Mouse (Mus musculus) midbrain, embryonic 15.5 days (tissue): ENCODE measurements at regions not wholly inside any gene's neighbourhood (a gene's known extent, or its start where the extent isn't known, plus 50 kb on each side); places are given as distances from the start of the nearest gene placed in this dataset.
"Not testable (repeated sequence)": the region's sequence is repeated elsewhere in the genome, so short reads cannot be mapped to it uniquely, and the experiment has no call there.

Experiments used
- ATAC-seq: fragments of 200-750 bp; cut with Nextera tagmentation; replicated peaks from 2 replicates; pipeline ENCODE4 v1.8.0; 2017; ENCODE audit warnings: moderate TSS enrichment
- H3K27ac ChIP-seq: fragments of 300-500 bp; sonication (generic); 2 replicates; pipeline ENCODE4 v1.5.1; 2015; ENCODE audit warnings: mild to moderate bottlenecking, inconsistent platforms
- H3K27me3 ChIP-seq: fragments of 300-500 bp; sonication (generic); replicated peaks from 2 replicates; pipeline ENCODE4 v1.6.1; 2015; ENCODE audit warnings: inconsistent platforms
- H3K36me3 ChIP-seq: fragments of 300-500 bp; sonication (generic); replicated peaks from 2 replicates; pipeline ENCODE4 v1.6.1; 2015; ENCODE audit warnings: inconsistent platforms
- H3K4me1 ChIP-seq: fragments of 300-500 bp; sonication (generic); 2 replicates; pipeline ENCODE4 v1.6.1; 2015; ENCODE audit warnings: inconsistent platforms
- H3K4me2 ChIP-seq: fragments of 300-500 bp; sonication (generic); 2 replicates; pipeline ENCODE4 v1.6.1; 2015; ENCODE audit warnings: inconsistent platforms, mild to moderate bottlenecking, moderate library complexity
- H3K4me3 ChIP-seq: fragments of 300-500 bp; sonication (generic); 2 replicates; pipeline ENCODE4 v1.5.1; 2015; ENCODE audit warnings: mild to moderate bottlenecking, inconsistent platforms
- H3K9ac ChIP-seq: fragments of 300-500 bp; sonication (generic); 2 replicates; pipeline ENCODE4 v1.6.1; 2015; ENCODE audit warnings: mild to moderate bottlenecking, inconsistent platforms
- H3K9me3 ChIP-seq: fragments of 300-500 bp; sonication (generic); 2 replicates; pipeline ENCODE4 v1.6.1; 2016; ENCODE audit warnings: inconsistent platforms
- WGBS: fragments of 180-500 bp; shearing (Covaris S2); methylation state at CpG from one replicate; pipeline ENCODE4 v1.1.7; 2015; ENCODE audit warnings: mixed read lengths; 5-methylcytosine and 5-hydroxymethylcytosine counted together

DNA sequence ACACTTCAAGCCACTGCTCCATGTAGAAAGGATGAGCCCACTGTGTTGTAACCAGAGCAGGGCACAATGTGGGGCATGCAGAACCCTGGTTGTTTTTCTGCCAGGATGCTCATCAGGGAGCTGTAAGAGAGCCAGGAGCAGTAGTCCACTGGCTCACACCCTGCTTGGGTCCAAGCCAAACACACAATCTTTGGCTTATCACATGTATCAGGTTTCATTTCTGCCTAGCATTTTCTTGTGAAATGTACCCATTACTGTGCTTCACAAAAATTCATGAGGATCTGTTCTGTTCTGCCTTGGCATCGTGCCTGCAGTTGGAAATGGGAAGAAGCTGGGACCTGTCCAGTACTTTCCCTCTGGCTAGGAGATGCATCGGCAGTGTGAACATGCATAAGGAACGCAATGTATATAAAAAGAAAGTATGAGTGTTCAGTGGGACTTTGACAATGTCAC, 491.6 kb upstream of the Igfbp3 start:
- Histone ChIP-seq H3K9me3 (no peaks in the 10 kb centered on the region), H3K36me3 (no peaks in the 10 kb centered on the region), H3K9ac (no peak overlapping the region), H3K4me1 (no peaks in the 10 kb centered on the region), H3K4me3 (no peak overlapping the region), H3K27ac (no peak overlapping the region), H3K27me3 (no peaks in the 10 kb centered on the region), H3K4me2 (no peak overlapping the region)
- WGBS, result 91% methylated on average over 3 of the region's 3 CpGs
- no peak for ATAC-seq

DNA sequence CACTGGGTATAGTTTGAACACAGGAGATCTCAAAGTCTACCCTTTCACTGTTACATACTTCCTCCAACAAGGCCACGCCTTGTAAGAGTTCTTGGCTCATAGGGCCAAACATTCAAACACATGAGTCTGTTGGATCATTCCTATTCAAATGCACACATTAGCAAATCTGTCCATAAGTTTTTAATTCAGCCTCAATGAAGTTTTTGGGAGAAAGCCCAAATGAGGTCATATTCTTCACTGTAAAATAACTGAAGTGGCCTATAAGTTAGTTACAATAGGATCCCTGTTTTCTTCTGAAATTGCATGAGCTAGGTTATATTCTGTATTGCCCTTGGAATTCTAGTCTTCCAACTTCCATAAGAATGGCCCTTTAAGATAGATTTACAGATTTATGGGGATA, 483.9 kb upstream of the Igfbp3 start:
- Histone ChIP-seq H3K4me3 (no peak overlapping the region), H3K36me3 (no peaks in the 10 kb centered on the region), H3K4me1 (no peaks in the 10 kb centered on the region), H3K9ac (no peak overlapping the region), H3K9me3 (no peaks in the 10 kb centered on the region), H3K27ac (no peak overlapping the region), H3K27me3 (no peaks in the 10 kb centered on the region), H3K4me2 (no peak overlapping the region)
- ATAC-seq, result no peak
- WGBS, result 76% methylated on average over 1 of the region's 1 CpGs

DNA sequence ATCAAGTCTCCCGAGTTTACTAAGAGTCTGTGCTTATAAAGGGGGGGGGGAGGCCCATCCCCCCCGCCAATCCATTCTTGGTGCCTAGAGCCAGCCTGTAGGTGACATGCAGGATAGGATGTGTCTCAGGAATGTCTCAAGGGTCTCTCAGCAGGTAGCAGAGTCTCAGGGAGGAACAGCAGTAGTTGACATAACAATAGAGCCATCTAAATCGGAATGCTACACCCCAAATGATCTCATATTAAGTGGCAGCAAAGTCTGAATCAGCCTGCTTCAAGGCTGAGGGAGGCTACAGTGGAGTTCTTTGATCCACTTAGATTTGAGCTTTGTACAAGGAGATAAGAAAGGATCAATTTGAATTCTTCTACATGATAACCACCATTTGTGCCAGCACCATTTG, 476.0 kb upstream of the Igfbp3 start:
- H3K4me2 ChIP-seq, H3K36me3 ChIP-seq, H3K27me3 ChIP-seq, H3K9me3 ChIP-seq, H3K4me3 ChIP-seq, ATAC-seq, H3K9ac ChIP-seq, H3K4me1 ChIP-seq, H3K27ac ChIP-seq: not testable (repeated sequence)
- 68% methylated on average over 3 of the region's 3 CpGs for WGBS

DNA sequence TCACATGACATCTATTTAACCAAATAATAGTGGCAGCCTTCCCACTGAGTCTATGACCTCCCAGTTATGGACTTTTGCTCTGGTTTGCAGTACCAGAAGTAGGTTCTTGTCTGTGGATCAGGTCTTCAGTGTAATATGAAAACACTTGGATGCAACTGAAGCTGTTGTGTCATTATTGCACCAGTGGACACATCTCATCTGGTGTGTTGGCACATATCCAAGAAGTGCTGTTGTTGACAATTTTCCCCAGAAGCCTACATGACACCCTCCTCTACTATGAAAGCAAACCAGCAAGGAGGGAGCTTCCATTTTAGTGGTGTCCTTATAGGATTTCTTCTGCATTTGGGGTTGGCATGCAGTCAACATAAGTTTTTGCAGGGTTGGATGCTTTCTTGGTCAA, 459.1 kb upstream of the Igfbp3 start:
- no peak overlapping the region for H3K4me2 ChIP-seq
- no peaks in the 10 kb centered on the region for H3K36me3 ChIP-seq
- H3K9ac ChIP-seq, result no peak overlapping the region
- no peak overlapping the region for H3K4me3 ChIP-seq
- no peaks in the 10 kb centered on the region for H3K9me3 ChIP-seq
- no peaks in the 10 kb centered on the region for H3K4me1 ChIP-seq
- no peak for ATAC-seq
- H3K27me3 ChIP-seq, result no peaks in the 10 kb centered on the region
- H3K27ac ChIP-seq, result no peak overlapping the region

DNA sequence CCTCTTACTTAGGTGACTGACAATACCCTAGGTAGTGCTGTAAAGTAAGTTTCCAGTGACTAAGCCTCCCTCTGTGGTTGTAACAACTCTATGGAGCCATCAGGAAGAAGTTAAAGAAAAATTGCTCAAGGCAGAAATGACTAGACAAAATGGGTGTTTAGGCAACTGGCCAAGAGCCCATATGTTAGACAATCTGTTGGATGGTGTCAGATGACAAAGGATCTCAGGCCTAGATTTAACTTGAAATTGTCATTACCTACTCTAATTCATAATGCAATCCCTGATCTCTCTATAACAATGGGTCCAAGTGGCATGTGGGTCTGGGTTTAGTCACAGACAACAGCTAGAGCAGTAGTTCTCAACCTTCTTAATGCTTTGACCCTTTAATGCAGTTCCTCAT, 416.9 kb upstream of the Igfbp3 start:
- Histone ChIP-seq H3K4me1 (no peaks in the 10 kb centered on the region), H3K9ac (no peak overlapping the region), H3K27me3 (no peaks in the 10 kb centered on the region), H3K4me3 (no peak overlapping the region), H3K27ac (no peak overlapping the region), H3K9me3 (no peaks in the 10 kb centered on the region), H3K36me3 (no peaks in the 10 kb centered on the region), H3K4me2 (no peak overlapping the region)
- ATAC-seq, result no peak

DNA sequence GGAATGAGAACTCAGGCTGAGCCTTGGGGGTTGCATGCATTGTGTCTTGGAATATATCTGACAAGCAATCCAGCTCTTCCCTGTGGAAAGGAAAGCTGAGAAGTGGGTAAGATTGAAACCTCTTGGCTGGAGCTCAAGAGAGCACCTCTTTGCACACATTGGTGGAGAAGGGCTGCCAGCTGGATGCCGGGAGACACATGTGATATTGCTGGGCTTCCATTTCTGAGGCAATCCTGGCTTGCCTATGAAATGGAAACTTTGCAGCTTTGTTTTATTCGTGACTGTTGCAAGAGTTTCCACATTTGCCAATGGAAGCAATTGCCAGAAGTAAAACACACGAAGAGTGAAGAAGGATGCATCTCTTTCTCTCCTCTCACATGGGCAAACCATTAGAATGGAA, 411.5 kb upstream of the Igfbp3 start:
- no peaks in the 10 kb centered on the region for H3K9me3 ChIP-seq
- H3K4me3 ChIP-seq, result no peak overlapping the region
- H3K4me2 ChIP-seq, result no peak overlapping the region
- no peaks in the 10 kb centered on the region for H3K36me3 ChIP-seq
- no peaks in the 10 kb centered on the region for H3K4me1 ChIP-seq
- 77% methylated on average over 3 of the region's 3 CpGs for WGBS
- H3K27me3 ChIP-seq, result no peaks in the 10 kb centered on the region
- no peak for ATAC-seq
- H3K9ac ChIP-seq, result no peak overlapping the region
- H3K27ac ChIP-seq, result no peak overlapping the region

DNA sequence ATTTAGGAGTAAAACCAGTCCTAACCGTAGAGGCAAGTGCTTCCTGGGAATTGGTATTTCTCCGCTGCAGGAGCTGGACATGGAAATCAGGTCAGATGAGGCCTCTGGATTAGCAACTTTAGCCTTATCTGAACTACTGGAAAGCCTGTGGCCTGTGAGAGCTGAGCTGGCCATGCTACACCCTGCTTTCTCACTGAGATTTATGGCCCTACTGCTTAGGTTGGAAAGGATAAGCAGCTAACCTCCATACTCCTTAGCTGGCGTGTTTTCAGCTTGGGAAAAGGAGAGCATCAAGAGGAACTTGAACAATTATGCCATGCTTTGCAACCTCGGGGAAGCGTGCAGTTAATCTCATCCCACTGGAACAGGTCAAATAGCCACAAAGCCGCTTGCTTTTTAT, 406.6 kb upstream of the Igfbp3 start:
- Histone ChIP-seq H3K36me3 (no peaks in the 10 kb centered on the region), H3K27me3 (no peaks in the 10 kb centered on the region), H3K4me3 (no peak overlapping the region), H3K4me2 (no peak overlapping the region), H3K9ac (no peak overlapping the region), H3K27ac (no peak overlapping the region), H3K4me1 (no peaks in the 10 kb centered on the region), H3K9me3 (no peaks in the 10 kb centered on the region)
- ATAC-seq, result no peak
- 76% methylated on average over 6 of the region's 6 CpGs for WGBS

DNA sequence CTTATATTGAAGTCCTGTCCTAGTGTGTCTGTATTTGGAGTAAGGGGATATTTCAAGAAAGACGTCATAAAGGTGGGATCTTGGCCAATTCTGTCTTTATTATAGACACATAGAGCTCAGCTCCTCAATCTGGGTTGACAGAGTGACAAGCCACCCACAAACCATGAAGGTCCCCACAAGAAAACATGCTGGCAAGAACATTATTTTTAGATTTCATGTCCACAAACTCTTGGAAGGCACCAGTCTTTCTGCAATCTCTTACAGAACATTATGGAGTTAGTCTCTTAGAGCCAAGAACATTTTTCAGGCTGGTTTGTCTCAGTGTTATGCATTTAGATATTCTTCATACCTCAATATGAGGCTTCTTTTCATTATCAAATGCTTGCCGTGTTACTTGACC, 397.0 kb upstream of the Igfbp3 start:
- H3K9me3 ChIP-seq, result no peaks in the 10 kb centered on the region
- ATAC-seq, result no peak
- WGBS, result 77% methylated on average over 2 of the region's 2 CpGs
- no peaks in the 10 kb centered on the region for H3K27me3 ChIP-seq
- H3K9ac ChIP-seq, result no peak overlapping the region
- H3K4me2 ChIP-seq, result no peak overlapping the region
- no peak overlapping the region for H3K4me3 ChIP-seq
- H3K36me3 ChIP-seq, result no peaks in the 10 kb centered on the region
- H3K27ac ChIP-seq, result no peak overlapping the region
- no peaks in the 10 kb centered on the region for H3K4me1 ChIP-seq

DNA sequence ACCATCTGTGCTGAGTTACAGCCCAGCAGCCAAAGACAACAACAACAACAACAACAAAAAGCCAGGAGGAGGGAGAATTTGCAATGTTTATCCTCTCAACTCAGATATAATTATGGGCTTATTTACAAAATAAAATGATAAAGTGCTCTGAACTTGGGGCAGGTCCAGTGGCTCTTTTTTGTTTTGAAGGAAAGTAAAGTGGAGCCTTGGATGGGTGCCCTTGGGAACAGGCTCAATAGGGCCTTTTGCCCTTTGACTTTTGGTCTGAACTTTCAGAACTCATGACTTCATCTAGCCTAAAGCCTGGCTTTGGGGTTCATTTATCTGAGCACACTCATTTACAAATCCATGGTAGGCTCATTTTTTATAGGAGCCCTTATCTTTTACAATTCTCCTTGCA, 396.2 kb upstream of the Igfbp3 start:
- no peak for ATAC-seq
- Histone ChIP-seq H3K4me2 (no peak overlapping the region), H3K9me3 (no peaks in the 10 kb centered on the region)

DNA sequence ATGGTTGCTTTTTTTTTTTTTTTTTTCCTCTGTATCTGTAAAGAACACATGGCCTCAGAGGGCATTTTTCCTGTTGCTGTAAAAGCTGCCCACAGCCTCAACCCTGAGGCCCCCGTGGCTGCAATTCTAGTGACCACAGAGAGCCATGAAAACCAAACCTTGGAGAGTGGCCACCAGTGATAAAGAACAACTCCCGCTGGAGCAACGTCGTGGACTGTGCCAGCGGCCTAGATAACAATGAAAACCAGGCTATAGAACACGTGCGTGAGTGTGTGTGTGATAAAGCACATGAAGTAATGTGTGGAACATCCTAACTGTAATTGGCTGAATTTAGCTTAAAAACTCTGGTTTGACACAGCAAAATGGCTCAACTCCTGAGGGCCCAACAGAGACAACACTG, 392.9 kb upstream of the Igfbp3 start:
- no peak for ATAC-seq
- Histone ChIP-seq H3K4me2 (no peak overlapping the region), H3K27ac (no peak overlapping the region), H3K9ac (no peak overlapping the region), H3K27me3 (no peaks in the 10 kb centered on the region), H3K4me3 (no peak overlapping the region), H3K4me1 (no peaks in the 10 kb centered on the region), H3K9me3 (no peaks in the 10 kb centered on the region), H3K36me3 (no peaks in the 10 kb centered on the region)
- WGBS, result 91% methylated on average over 7 of the region's 7 CpGs

More for the DNA sequence above, 396.2 kb upstream of the Igfbp3 start:
- Histone ChIP-seq H3K27me3 (no peaks in the 10 kb centered on the region), H3K4me3 (no peak overlapping the region), H3K27ac (no peak overlapping the region), H3K36me3 (no peaks in the 10 kb centered on the region), H3K9ac (no peak overlapping the region), H3K4me1 (no peaks in the 10 kb centered on the region)

DNA sequence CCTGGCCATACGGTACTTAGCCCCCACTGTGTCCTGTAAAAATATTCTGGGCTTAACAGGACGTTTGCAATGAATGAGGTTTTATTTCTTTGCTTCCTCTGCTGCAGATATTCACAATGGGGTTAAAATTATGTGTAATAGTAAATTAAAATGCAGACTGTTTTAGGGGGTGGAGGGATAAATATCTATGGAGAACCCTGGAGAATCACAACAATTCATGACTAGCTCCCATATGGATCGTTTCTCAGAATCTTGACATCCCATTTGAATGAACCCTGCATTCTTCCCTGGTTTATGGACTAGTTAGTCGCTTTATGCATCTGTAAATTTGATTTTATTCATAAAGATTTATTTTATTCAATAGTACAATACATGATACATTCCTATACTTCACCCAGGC, 378.3 kb upstream of the Igfbp3 start:
- H3K27ac ChIP-seq, result no peak overlapping the region
- no peaks in the 10 kb centered on the region for H3K36me3 ChIP-seq
- H3K27me3 ChIP-seq, result no peaks in the 10 kb centered on the region
- H3K9me3 ChIP-seq, result no peaks in the 10 kb centered on the region
- H3K4me3 ChIP-seq, result no peak overlapping the region
- WGBS, result 79% methylated on average over 4 of the region's 4 CpGs
- H3K4me2 ChIP-seq, result no peak overlapping the region
- no peak for ATAC-seq
- H3K9ac ChIP-seq, result no peak overlapping the region
- H3K4me1 ChIP-seq, result no peaks in the 10 kb centered on the region

DNA sequence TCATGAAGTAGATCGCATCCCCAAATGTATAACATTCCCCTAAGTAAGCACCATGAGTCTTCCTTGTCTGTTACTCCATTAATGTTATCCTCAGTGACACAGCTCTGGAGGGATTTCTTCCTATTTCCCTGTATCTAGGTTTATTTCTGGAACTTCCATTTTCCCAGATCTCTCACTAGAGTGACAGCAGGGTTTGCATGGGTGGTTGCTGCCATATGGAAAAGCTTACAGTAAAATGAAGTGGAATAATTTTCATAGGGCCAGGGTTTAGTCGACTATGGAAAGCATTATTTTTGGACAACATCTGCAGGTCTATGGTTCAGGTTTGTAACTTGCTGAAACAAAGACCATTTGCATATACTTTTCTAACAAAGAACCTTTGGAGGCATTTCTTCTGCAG, 369.6 kb upstream of the Igfbp3 start:
- H3K36me3 ChIP-seq, result no peaks in the 10 kb centered on the region
- H3K4me3 ChIP-seq, result no peak overlapping the region
- ATAC-seq, result no peak
- WGBS, result 95% methylated on average over 2 of the region's 2 CpGs
- H3K9me3 ChIP-seq, result no peaks in the 10 kb centered on the region
- no peaks in the 10 kb centered on the region for H3K27me3 ChIP-seq
- no peak overlapping the region for H3K4me2 ChIP-seq
- no peak overlapping the region for H3K27ac ChIP-seq
- H3K4me1 ChIP-seq, result no peaks in the 10 kb centered on the region
- H3K9ac ChIP-seq, result no peak overlapping the region

DNA sequence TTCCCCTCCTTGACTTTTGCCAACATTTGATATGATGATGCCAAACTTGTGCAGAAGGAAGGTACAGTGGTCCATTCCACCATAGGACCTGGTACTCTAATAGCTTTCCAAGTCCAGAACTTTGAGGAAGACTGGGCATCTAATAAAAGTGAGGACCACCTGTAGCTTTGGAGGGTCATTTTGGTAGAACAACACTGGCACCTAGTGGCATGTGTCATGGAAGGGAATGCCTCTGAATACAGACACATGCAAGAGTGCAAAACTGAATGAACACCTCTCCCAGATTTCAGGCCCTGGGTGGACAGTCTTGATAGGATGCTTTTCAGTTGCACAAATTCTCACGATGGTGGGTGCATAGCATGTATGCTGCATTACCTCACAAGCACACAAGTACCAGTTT, 354.8 kb upstream of the Igfbp3 start:
- Histone ChIP-seq H3K9me3 (no peaks in the 10 kb centered on the region), H3K27me3 (no peaks in the 10 kb centered on the region), H3K36me3 (no peaks in the 10 kb centered on the region), H3K27ac (no peak overlapping the region), H3K9ac (no peak overlapping the region), H3K4me3 (no peak overlapping the region), H3K4me1 (no peaks in the 10 kb centered on the region), H3K4me2 (no peak overlapping the region)
- WGBS, result 82% methylated on average over 1 of the region's 1 CpGs
- ATAC-seq, result no peak

DNA sequence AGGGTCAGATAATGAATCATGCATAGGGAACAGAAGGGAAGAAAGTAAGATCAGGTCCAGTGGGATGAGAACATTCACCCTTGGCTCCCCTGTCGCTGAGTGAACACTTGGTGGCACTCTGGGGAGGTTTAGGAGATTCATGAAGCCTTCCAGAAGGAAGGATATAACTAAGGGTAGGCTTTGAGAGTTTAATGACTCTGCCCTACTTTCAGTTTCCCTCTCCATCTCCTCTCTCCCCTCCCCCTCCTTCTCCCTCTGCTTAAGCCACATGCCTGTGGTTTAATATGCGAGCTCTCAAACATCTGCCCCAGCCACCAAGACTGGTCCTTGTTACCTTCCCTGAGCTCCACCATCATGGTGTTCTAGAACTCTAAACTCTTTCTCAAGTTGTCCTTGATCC, 348.3 kb upstream of the Igfbp3 start:
- Histone ChIP-seq H3K9ac (no peak overlapping the region), H3K36me3 (no peaks in the 10 kb centered on the region), H3K4me3 (no peak overlapping the region), H3K27me3 (no peaks in the 10 kb centered on the region), H3K9me3 (no peaks in the 10 kb centered on the region), H3K4me2 (no peak overlapping the region), H3K27ac (no peak overlapping the region), H3K4me1 (no peaks in the 10 kb centered on the region)
- no peak for ATAC-seq
- 42% methylated on average over 2 of the region's 2 CpGs for WGBS
